Mouse (Mus musculus) megakaryocyte, embryonic 14.5 days (primary cell): ENCODE results near the gene Stx4a.

Source experiments
- FLI1 ChIP-seq: IDR thresholded peaks from 2 replicates; pipeline ENCODE4 v1.6.1; 2012; ENCODE audit warnings: low read length, inconsistent platforms, mixed read lengths
- GATA1 ChIP-seq: IDR thresholded peaks from 3 replicates; pipeline ENCODE4 v1.6.1; 2012; ENCODE audit warnings: mixed read lengths, low read length, inconsistent platforms, borderline replicate concordance

GRCm38 (mm10) chr7:127874812-127875626 is 50.9 kb downstream of the Stx4a start:
- TF ChIP-seq GATA1 (no peak), FLI1 (no peak)
